Mouse (Mus musculus) bone marrow, adult 2 months (tissue): ENCODE results near the gene Ctnnbl1.

Experiments used
- CTCF ChIP-seq: fragments of 200-500 bp; IDR thresholded peaks from 2 replicates; pipeline ENCODE4 v1.5.1; 2011; ENCODE audit warnings: low read length, control low read depth; ENCODE audit not compliant: control insufficient read depth, insufficient read depth
- POLR2A ChIP-seq: fragments of 200-500 bp; IDR thresholded peaks from 2 replicates; pipeline ENCODE4 v1.6.1; 2011; ENCODE audit warnings: low read depth, mild to moderate bottlenecking, control low read depth, low read length, borderline replicate concordance; ENCODE audit not compliant: control insufficient read depth

DNA sequence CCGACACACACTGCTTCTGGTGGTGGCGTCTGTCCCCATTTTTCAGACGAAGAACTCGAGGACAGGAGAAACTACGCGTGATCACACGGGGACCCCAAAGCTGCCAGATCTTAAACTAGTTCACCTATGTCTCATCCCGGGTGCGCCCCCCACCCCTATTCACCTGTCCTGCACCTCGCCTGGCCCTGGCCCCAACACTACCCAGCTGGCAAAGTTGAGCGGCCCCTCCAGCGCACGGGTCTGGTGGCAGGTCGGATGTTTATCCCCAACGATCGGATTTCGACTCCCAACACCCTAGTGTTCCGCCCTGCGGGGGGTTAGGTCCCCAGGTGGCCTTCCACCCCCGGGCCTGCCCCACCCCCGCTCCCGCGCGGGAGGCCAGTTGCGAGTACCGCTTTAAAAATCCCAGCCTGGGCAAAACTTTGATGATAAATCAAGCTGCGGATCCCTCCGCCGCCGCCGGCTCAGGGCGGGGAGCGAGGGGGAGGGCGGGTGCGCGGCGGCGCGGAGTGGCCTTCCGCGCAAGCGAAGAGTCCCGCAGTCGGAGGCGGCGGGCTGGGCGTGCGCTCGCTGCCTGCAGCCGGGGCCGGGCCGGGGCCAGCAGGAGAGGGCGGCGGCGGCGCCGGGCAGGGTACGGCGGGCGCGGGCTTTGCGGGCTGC lies 177.0 kb downstream of the Ctnnbl1 start, which contains the start of gene Vstm2l:
- TF ChIP-seq CTCF (no peak), POLR2A (no peak)
